Mouse (Mus musculus): ENCODE data around the gene Top2a. TPM values are rescaled to one million over a fixed set of nuclear protein-coding genes. Genes with fewer than 3 reads are reported as not detected.

Gene Top2a
- polyA plus RNA-seq, 1 experiment from 2014 or later, result 339 TPM

GRCm38 (mm10) chr11:98960313-98960906, 63.6 kb downstream of the Top2a start:
- peak overlapping the region; percentile 91 for H3K4me3 ChIP-seq (ENCODE audit: low read depth, low read length)
- peak; percentile 91 for DNase-seq (ENCODE audit: low spot score)
- no peaks in the 10 kb centered on the region for H3K36me3 ChIP-seq (ENCODE audit: control insufficient read depth, insufficient read depth, low read length)
- peak overlapping the region; percentile 98 for H3K4me2 ChIP-seq (ENCODE audit: low read depth)
- no peaks in the 10 kb centered on the region for H3K27me3 ChIP-seq (ENCODE audit: control insufficient read depth, insufficient read depth, low read length)
- WGBS, result under 1% methylated on average over 49 of the region's 53 CpGs
- no peaks in the 10 kb centered on the region for H3K9me3 ChIP-seq (ENCODE audit: control insufficient read depth, low read length)
- H3K27ac ChIP-seq (ENCODE audit: low read depth, low read length), result peak overlapping the region; percentile 96
- peaks cover 57% of the 10 kb centered on the region for H3K4me1 ChIP-seq (ENCODE audit: control insufficient read depth, insufficient read depth, low read length)
- peak overlapping the region; percentile 84 for H3K9ac ChIP-seq (ENCODE audit: low read length)
- ATAC-seq (ENCODE audit: insufficient read depth, low FRiP score, low TSS enrichment), result no peak

- Histone ChIP-seq H3K9me3 (ENCODE audit: control insufficient read depth, low read length) (no peaks in the 10 kb centered on the region), H3K27ac (ENCODE audit: low read depth, low read length) (peak overlapping the region; percentile 96), H3K4me3 (ENCODE audit: low read depth, low read length) (peak overlapping the region; percentile 91), H3K4me1 (ENCODE audit: control insufficient read depth, insufficient read depth, low read length) (peaks cover 57% of the 10 kb centered on the region), H3K36me3 (ENCODE audit: control insufficient read depth, insufficient read depth, low read length) (no peaks in the 10 kb centered on the region), H3K27me3 (ENCODE audit: control insufficient read depth, insufficient read depth, low read length) (no peaks in the 10 kb centered on the region), H3K4me2 (ENCODE audit: low read depth) (peak overlapping the region; percentile 98), H3K9ac (ENCODE audit: low read length) (peak overlapping the region; percentile 84)
- DNase-seq (ENCODE audit: low spot score) (peak; percentile 85), ATAC-seq (ENCODE audit: insufficient read depth, low FRiP score, low TSS enrichment) (peak; percentile 61)
- WGBS, result under 1% methylated on average over 42 of the region's 43 CpGs
Measured at GRCm38 (mm10) chr11:98959437-98960312, 64.3 kb downstream of the Top2a start.

- ATAC-seq (ENCODE audit: insufficient read depth, low FRiP score, low TSS enrichment), result no peak
- H3K4me3 ChIP-seq (ENCODE audit: low read depth, low read length), result no peak overlapping the region
- no peaks in the 10 kb centered on the region for H3K36me3 ChIP-seq (ENCODE audit: control insufficient read depth, insufficient read depth, low read length)
- H3K27me3 ChIP-seq (ENCODE audit: control insufficient read depth, insufficient read depth, low read length), result no peaks in the 10 kb centered on the region
- H3K9ac ChIP-seq (ENCODE audit: low read length), result no peak overlapping the region
- no peaks in the 10 kb centered on the region for H3K9me3 ChIP-seq (ENCODE audit: control insufficient read depth, low read length)
- no peak overlapping the region for H3K4me2 ChIP-seq (ENCODE audit: low read depth)
- 78% methylated on average over 8 of the region's 10 CpGs for WGBS
- H3K4me1 ChIP-seq (ENCODE audit: control insufficient read depth, insufficient read depth, low read length), result peaks cover 42% of the 10 kb centered on the region
- no peak for DNase-seq (ENCODE audit: low spot score)
- no peak overlapping the region for H3K27ac ChIP-seq (ENCODE audit: low read depth, low read length)
Measured at GRCm38 (mm10) chr11:98956340-98956739, 67.6 kb downstream of the Top2a start.

- Histone ChIP-seq H3K4me2 (ENCODE audit: low read depth) (no peak overlapping the region), H3K9me3 (ENCODE audit: control insufficient read depth, low read length) (no peaks in the 10 kb centered on the region), H3K4me3 (ENCODE audit: low read depth, low read length) (no peak overlapping the region), H3K4me1 (ENCODE audit: control insufficient read depth, insufficient read depth, low read length) (peaks cover 39% of the 10 kb centered on the region), H3K27ac (ENCODE audit: low read depth, low read length) (no peak overlapping the region), H3K9ac (ENCODE audit: low read length) (no peak overlapping the region), H3K27me3 (ENCODE audit: control insufficient read depth, insufficient read depth, low read length) (no peaks in the 10 kb centered on the region), H3K36me3 (ENCODE audit: control insufficient read depth, insufficient read depth, low read length) (0 out of 2 replicates have a peak, but pooled peaks cover under 1% of the 10 kb centered on the region)
- WGBS, result 41% methylated on average over 5 of the region's 7 CpGs
- no peak for ATAC-seq (ENCODE audit: insufficient read depth, low FRiP score, low TSS enrichment)
- no peak for DNase-seq (ENCODE audit: low spot score)
Measured at GRCm38 (mm10) chr11:98955707-98956235, 68.2 kb downstream of the Top2a start.

GRCm38 (mm10) chr11:98954801-98955706, 68.9 kb downstream of the Top2a start:
- Histone ChIP-seq H3K4me2 (ENCODE audit: low read depth) (0 out of 2 replicates have a peak overlapping the region, but pooled peaks have one; percentile 33), H3K27me3 (ENCODE audit: control insufficient read depth, insufficient read depth, low read length) (no peaks in the 10 kb centered on the region), H3K27ac (ENCODE audit: low read depth, low read length) (peak overlapping the region; percentile 69), H3K4me1 (ENCODE audit: control insufficient read depth, insufficient read depth, low read length) (peaks cover 39% of the 10 kb centered on the region), H3K9ac (ENCODE audit: low read length) (peak overlapping the region; percentile 24; the same call in 1 of the 2 replicates), H3K36me3 (ENCODE audit: control insufficient read depth, insufficient read depth, low read length) (0 out of 2 replicates have a peak, but pooled peaks cover 2% of the 10 kb centered on the region), H3K4me3 (ENCODE audit: low read depth, low read length) (no peak overlapping the region), H3K9me3 (ENCODE audit: control insufficient read depth, low read length) (no peaks in the 10 kb centered on the region)
- ATAC-seq (ENCODE audit: insufficient read depth, low FRiP score, low TSS enrichment), result peak; percentile 13; the same call in 1 of the 2 replicates
- no peak for DNase-seq (ENCODE audit: low spot score)
- WGBS, result 19% methylated on average over 15 of the region's 17 CpGs

GRCm38 (mm10) chr11:98954373-98954772, 69.6 kb downstream of the Top2a start:
- Histone ChIP-seq H3K27me3 (ENCODE audit: control insufficient read depth, insufficient read depth, low read length) (no peaks in the 10 kb centered on the region), H3K9me3 (ENCODE audit: control insufficient read depth, low read length) (no peaks in the 10 kb centered on the region), H3K9ac (ENCODE audit: low read length) (no peak overlapping the region), H3K36me3 (ENCODE audit: control insufficient read depth, insufficient read depth, low read length) (0 out of 2 replicates have a peak, but pooled peaks cover 2% of the 10 kb centered on the region), H3K4me3 (ENCODE audit: low read depth, low read length) (no peak overlapping the region), H3K4me1 (ENCODE audit: control insufficient read depth, insufficient read depth, low read length) (peaks cover 35% of the 10 kb centered on the region), H3K27ac (ENCODE audit: low read depth, low read length) (peak overlapping the region; percentile 69), H3K4me2 (ENCODE audit: low read depth) (peak overlapping the region; percentile 33)
- ATAC-seq (ENCODE audit: insufficient read depth, low FRiP score, low TSS enrichment) (peak; percentile 60), DNase-seq (ENCODE audit: low spot score) (peak; percentile 83)
- WGBS, result 9% methylated on average over 10 of the region's 10 CpGs

GRCm38 (mm10) chr11:98953835-98954320, 70.1 kb downstream of the Top2a start:
- H3K27ac ChIP-seq (ENCODE audit: low read depth, low read length), result peak overlapping the region; percentile 69; the same call in 1 of the 2 replicates
- 0 out of 2 replicates have a peak, but pooled peaks cover 2% of the 10 kb centered on the region for H3K36me3 ChIP-seq (ENCODE audit: control insufficient read depth, insufficient read depth, low read length)
- H3K4me2 ChIP-seq (ENCODE audit: low read depth), result peak overlapping the region; percentile 23; the same call in 1 of the 2 replicates
- no peak for ATAC-seq (ENCODE audit: insufficient read depth, low FRiP score, low TSS enrichment)
- no peak for DNase-seq (ENCODE audit: low spot score)
- H3K9me3 ChIP-seq (ENCODE audit: control insufficient read depth, low read length), result no peaks in the 10 kb centered on the region
- peaks cover 30% of the 10 kb centered on the region for H3K4me1 ChIP-seq (ENCODE audit: control insufficient read depth, insufficient read depth, low read length)
- H3K27me3 ChIP-seq (ENCODE audit: control insufficient read depth, insufficient read depth, low read length), result no peaks in the 10 kb centered on the region
- no peak overlapping the region for H3K9ac ChIP-seq (ENCODE audit: low read length)
- H3K4me3 ChIP-seq (ENCODE audit: low read depth, low read length), result no peak overlapping the region
- WGBS, result 35% methylated on average over 13 of the region's 13 CpGs

GRCm38 (mm10) chr11:98953361-98953760, 70.6 kb downstream of the Top2a start:
- Histone ChIP-seq H3K27me3 (ENCODE audit: control insufficient read depth, insufficient read depth, low read length) (no peaks in the 10 kb centered on the region), H3K9ac (ENCODE audit: low read length) (no peak overlapping the region), H3K27ac (ENCODE audit: low read depth, low read length) (no peak overlapping the region), H3K9me3 (ENCODE audit: control insufficient read depth, low read length) (no peaks in the 10 kb centered on the region), H3K4me2 (ENCODE audit: low read depth) (no peak overlapping the region), H3K36me3 (ENCODE audit: control insufficient read depth, insufficient read depth, low read length) (0 out of 2 replicates have a peak, but pooled peaks cover 2% of the 10 kb centered on the region), H3K4me1 (ENCODE audit: control insufficient read depth, insufficient read depth, low read length) (peaks cover 27% of the 10 kb centered on the region), H3K4me3 (ENCODE audit: low read depth, low read length) (no peak overlapping the region)
- WGBS, result 9% methylated on average over 2 of the region's 2 CpGs
- DNase-seq (ENCODE audit: low spot score), result no peak
- ATAC-seq (ENCODE audit: insufficient read depth, low FRiP score, low TSS enrichment), result no peak

Measured in neural tube, embryonic 11.5 days (tissue).